Mouse (Mus musculus) frontal cortex, postnatal 25 days (tissue): Measurements from ENCODE around the gene Kdr.

Experiments
- DNase-seq, 2 experiments: peaks; one replicate each; pipeline ENCODE4 v3.0.0; 2022; ENCODE audit warnings: low spot score in 2 of 2

Gene Kdr

DNA sequence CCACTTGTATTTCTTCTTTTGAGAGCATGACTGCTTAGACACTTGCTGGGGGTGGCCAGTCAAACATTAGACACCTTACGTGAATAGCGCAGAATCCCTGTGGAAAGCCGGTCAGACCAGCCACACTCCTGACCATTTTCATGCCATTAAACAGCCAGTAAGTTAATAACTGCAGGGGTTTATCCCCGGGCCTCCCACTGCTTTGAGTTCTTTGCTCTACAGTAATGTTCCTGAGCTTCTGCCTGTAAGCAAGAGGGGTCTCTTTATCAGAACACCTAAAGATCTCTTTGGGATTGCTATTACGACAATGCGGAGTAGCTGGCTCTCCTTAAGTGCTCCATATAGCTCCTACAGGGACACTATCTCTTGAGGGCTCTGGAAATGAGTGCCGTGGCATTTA lies 58.7 kb downstream of the Kdr start:
- no peak for DNase-seq

DNA sequence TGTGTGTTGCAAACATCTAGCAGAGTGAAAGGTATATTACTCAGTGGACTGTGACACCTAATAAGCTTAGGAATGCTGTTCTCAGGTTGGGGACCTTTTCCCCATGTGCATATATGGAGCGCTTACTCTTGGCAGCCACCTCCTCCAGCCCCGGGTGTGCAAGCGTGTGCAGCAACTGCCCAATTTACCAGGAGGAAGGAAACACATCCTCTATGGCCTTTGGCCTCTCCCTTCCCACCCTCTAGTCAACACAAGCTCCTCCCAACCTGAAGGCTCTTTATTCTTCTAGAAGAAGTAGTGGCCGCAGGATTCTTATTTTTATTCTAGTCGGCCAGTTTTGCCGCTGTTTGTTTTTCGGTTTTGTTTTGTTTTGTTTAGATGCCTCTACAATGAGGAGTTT lies 60.1 kb downstream of the Kdr start:
- no peak for DNase-seq

DNA sequence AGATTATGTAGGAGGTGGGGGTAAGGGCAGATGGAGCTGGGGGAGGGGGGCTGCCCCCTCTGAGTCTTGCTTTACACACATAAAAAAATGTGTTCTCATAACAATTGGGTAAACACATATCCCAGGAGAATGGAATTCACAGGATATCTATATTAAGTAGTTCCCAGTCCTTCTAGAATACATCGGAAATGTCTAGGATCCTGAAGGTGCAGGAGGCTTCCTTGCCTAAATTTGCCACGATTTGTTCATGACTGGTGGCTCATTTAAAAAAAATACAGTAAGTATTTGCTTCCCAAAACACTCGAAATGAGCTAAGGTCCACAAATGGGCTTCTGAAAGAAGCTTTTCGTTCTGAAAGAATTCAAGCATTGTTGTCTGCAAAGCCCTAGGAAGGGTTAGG lies 61.0 kb downstream of the Kdr start:
- no peak for DNase-seq

DNA sequence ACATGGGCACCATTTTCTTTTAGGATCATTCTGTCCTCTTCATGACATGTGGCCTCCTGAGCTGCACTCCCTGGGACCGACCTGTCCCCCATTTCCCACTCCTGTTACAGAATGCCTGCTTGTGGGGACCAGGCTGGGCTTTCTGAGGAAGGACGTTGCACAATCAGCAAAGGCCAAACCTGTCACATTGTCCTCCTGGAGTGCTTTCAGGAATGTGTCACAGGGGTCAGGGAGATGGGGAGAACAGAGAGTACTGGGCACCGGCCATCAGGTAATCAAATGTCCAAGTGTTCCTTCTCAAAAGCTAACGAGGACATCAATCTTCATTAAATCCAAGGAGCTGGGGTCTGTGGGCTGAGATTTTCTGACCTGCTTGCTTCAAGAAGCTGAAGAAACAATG lies 72.2 kb downstream of the Kdr start:
- DNase-seq: no peak

DNA sequence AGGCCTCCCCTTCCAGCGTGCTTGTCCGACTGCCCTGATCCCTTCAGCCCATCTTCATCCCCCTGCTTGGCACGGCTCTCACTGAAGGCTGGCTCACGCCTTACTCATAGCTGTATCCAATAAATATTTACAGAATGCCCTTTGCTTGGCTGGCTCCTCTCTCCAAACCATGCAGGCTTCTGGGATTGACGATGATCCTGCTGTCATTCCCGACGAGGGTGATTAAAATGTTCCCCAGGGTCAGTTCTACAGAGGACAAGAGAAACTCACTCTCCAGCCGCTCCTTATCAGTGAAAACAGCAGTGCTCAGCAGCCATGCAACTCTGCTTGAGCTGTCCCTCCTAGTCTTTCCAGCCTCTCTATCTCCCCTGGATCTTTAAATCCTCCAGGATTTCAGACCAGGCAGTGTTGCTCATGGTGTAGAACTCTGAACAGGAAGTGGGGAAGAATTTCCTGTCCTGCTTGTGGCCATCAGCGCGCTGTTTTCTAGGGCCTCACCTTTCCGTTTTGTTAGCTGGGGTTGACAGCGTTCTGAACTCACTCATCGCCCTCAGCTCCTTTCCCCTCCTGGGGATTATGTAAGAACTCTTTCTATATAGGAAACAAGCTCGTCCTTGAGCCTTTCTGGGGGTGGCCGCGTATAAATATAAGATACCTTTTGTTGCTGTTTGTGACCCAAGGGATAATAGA lies 77.9 kb downstream of the Kdr start:
- DNase-seq: no peak

DNA sequence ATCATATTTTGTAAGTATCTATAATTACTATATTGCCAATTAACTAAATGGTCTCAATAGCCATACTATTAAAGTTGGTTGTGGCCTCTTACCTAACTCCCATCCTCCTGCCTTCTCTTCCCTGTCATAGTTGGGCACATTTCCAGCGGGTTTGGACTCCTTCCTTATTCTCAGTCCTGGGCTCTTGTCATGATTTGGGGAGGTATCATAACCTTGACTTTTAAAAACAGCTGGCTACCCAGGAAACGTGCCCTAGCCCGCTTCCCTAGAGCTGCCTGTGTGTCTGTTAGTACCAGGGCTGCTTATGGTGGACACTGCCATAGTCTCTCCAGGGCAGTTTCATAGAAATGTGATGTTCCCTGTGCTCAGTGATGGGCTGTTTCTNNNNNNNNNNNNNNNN lies 82.9 kb downstream of the Kdr start:
- no peak for DNase-seq

DNA sequence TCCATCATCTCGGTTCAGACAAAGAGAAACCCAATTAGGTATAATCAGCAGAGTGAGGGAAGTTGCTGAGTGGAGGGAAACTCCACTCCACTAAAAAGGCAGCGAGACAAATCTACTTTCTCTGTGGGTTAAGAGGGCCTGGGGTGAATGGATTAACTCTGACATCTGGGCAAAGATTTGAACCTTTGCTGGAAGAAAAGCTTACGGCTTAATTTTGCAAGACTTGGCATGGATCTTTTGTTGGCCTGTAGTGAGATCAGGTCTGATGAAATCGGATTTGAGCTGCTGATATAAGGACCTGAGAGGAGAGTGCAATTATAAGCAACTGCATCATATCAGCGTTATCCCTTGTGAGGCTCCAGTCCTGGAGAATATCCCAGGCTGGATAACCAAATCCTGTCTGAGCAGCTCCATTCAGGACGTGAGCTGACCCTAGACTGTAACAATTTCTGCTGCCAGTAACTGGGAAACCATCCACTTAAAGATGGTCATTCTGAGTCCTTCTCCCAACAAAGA lies 85.2 kb downstream of the Kdr start:
- no peak for DNase-seq
